Mouse (Mus musculus): ENCODE results near the gene Cpsf6. TPM values are rescaled to one million over a fixed set of nuclear protein-coding genes. Genes with fewer than 3 reads are reported as not detected.

Gene Cpsf6
- 61.1 TPM for polyA plus RNA-seq (2014; fragmentation: Illumina TruSeq; extraction: RNeasy Lipid Tissue Mini Kit (QIAGEN cat#74804); ENCODE audit: low read depth, low replicate concordance)

GRCm38 (mm10) chr10:117379908-117380307 is at the start of gene Cpsf6:
Gene Cpsf6 (minus strand): TSS chr10:117380015.

Other genes starting within 250 kb of the Cpsf6 start
- 27.1 TPM for gene Frs2, start 231.5 kb downstream of the Cpsf6 start, polyA plus RNA-seq (2014; fragmentation: Illumina TruSeq; extraction: RNeasy Lipid Tissue Mini Kit (QIAGEN cat#74804); ENCODE audit: low read depth, low replicate concordance)
- 49.5 TPM for gene Yeats4, start 155.5 kb downstream of the Cpsf6 start, polyA plus RNA-seq (2014; fragmentation: Illumina TruSeq; extraction: RNeasy Lipid Tissue Mini Kit (QIAGEN cat#74804); ENCODE audit: low read depth, low replicate concordance)
- gene 9530003J23Rik, start 141.3 kb downstream of the Cpsf6 start, polyA plus RNA-seq (2014; fragmentation: Illumina TruSeq; extraction: RNeasy Lipid Tissue Mini Kit (QIAGEN cat#74804); ENCODE audit: low read depth, low replicate concordance) = not detected
- 20.3 TPM for gene Lyz2, start 97.7 kb downstream of the Cpsf6 start, polyA plus RNA-seq (2014; fragmentation: Illumina TruSeq; extraction: RNeasy Lipid Tissue Mini Kit (QIAGEN cat#74804); ENCODE audit: low read depth, low replicate concordance)
- gene Lyz1, start 87.1 kb downstream of the Cpsf6 start, polyA plus RNA-seq (2014; fragmentation: Illumina TruSeq; extraction: RNeasy Lipid Tissue Mini Kit (QIAGEN cat#74804); ENCODE audit: low read depth, low replicate concordance) = 0.49 TPM
- gene Cpm, start 249.5 kb upstream of the Cpsf6 start, polyA plus RNA-seq (2014; fragmentation: Illumina TruSeq; extraction: RNeasy Lipid Tissue Mini Kit (QIAGEN cat#74804); ENCODE audit: low read depth, low replicate concordance) = 29.4 TPM

Data from kidney, adult 10 weeks (tissue).